Mouse (Mus musculus) gastrocnemius, adult 18-20 months (tissue): ENCODE measurements at regions not wholly inside any gene's neighbourhood (a gene's known extent, or its start where the extent isn't known, plus 50 kb on each side); places are given as distances from the start of the nearest gene placed in this dataset.
A peak's percentile ranks its signal among the peaks of the same experiment; 100 is the strongest.

Source experiments
- DNase-seq: peaks from one replicate; pipeline ENCODE4 v3.0.0; 2021; ENCODE audit warnings: low spot score

DNA sequence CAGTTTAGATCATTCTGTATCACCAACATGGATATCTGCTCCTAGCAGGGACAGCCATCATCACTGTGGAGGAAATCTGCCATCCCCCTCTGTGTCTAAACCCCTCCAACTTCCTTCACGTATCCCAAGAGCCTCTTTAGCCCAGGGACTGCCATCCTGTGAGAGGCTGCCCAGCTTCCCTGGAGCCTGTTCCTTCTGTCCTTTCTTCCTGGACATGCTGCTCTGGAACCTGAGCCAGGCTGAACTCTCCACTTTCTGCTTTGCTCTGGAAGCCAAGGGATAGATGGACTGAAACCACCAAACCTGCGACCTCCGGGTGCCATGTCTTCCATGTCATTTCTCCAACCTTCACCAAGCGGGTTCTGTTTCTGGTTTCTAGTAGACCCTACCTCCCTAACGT lies 335.3 kb upstream of the Jarid2 start:
- DNase-seq, result no peak

GRCm38 (mm10) chr13:44398613-44399369 lies 330.5 kb upstream of the Jarid2 start:
- DNase-seq, result no peak

DNA sequence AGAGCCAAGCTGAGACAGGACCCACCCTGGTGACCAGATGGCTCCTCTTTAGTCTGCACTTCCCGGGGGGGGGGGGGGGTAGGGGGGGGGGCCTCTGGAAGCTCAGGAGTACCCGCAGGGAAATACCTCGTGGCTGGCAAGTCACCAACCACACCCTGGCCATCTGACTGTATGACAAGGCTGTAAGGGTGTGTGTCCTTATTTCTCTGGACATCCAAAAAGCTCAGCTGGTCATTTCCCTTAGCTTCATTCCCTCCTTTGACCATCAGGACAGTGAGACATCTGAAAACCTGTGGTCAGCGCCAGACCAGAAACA lies 329.9 kb upstream of the Jarid2 start:
- DNase-seq, result no peak

DNA sequence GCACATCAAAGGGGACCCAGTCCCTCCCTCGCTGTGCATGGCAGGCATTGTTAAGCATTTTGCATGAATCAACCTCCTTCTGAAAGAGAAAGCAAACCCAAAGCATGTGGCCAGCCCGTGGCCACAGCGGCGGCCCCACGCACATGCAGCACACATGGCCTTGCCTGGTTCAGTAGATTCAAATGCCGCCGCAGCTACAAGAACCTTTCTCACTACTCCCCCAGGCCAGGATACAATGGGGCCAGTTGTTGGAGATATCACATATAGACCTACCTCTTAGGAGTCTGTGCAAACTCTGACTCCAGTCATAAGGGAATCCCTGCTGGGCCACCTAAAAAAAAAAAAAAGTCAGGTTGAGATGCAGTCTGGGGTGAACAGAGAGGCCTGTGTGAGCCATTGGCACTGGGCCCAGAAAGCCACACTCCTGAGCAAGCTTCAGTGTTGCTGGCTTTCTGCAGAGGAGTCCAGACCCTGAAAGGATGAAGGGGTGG lies 329.4 kb upstream of the Jarid2 start:
- DNase-seq, result no peak

GRCm38 (mm10) chr13:44404010-44404575 lies 325.2 kb upstream of the Jarid2 start:
- DNase-seq, result no peak

GRCm38 (mm10) chr13:44407307-44407706 lies 322.0 kb upstream of the Jarid2 start:
- no peak for DNase-seq

- no peak for DNase-seq
These were observed 320.7 kb upstream of the Jarid2 start for GRCm38 (mm10) chr13:44408619-44408959.

DNA sequence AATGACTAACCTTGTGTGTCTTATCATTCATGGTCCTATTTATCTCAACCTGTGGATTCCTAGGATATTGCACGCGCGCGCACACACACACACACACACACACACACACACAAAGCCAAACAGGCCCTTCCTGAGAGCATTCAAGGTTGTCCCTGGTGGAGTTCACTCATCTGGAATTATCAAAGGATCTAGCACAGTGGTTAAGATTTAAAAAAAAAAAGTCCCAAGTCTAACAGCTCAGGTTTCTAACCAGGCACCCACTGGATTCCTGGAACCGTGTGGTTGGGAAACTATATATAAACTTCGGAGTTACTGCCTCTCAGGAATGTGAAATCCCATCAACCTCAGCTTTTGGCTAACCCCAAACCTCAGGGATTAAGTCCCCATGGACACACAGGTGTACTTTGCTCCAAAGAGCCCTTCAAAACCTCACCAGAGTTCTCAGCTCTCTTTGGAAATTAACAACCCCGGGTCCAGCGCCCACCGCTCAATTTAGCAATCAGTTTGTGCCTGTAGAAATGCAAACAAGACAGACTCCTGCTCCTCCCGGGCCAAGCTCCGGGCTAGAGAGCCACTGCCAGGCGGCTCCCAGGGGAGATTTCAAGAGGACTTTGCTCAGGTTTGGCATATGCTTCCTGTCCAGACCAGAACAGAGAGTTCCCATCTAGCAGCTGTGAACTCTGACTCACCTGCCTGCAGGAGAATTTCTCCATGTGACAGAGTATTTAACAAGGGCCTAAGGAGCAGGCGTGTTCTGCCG lies 320.1 kb upstream of the Jarid2 start:
- peak; percentile 81 for DNase-seq

GRCm38 (mm10) chr13:44409720-44410047 lies 319.6 kb upstream of the Jarid2 start:
- DNase-seq, result no peak

GRCm38 (mm10) chr13:44411781-44412496 lies 317.3 kb upstream of the Jarid2 start:
- DNase-seq, result no peak

DNA sequence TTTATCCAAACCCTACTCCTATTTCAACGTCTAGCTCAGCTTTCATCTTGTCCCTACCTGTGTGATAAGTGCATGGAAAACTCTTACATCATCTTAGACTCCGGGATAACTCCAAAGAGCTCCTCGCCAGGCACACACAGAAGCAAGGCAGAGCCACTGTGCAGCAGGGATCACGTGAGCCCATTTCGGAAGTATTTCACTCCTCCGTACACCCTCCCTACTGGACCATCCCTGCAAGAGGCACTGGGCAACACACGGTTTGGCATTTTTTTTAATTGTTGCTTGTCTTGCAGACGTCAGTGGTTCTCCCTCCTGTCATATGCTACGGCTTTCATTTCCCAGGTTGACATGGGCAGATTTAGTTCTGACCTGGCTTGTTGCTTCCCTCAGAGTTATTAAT lies 316.0 kb upstream of the Jarid2 start:
- no peak for DNase-seq

DNA sequence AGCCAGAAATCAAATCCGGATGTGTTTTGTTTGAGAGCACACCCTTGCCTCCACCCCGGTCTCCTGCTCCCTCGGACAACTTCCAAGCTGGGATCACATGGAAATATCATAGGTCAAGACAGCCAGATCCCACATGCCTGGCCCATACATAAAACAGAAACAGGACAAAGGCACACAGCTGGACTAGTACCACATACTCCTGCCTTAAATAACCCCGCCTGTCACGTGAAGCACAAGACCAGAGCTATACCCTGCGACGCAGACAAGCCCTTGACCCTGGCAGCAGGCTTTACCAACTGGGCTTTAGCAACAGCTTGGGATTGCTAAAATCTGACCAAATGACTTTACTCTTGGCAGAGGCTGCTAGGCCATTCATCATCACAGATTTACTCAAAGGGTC lies 313.3 kb upstream of the Jarid2 start:
- peak; percentile 51 for DNase-seq

GRCm38 (mm10) chr13:44416986-44417385 lies 312.3 kb upstream of the Jarid2 start:
- no peak for DNase-seq

DNA sequence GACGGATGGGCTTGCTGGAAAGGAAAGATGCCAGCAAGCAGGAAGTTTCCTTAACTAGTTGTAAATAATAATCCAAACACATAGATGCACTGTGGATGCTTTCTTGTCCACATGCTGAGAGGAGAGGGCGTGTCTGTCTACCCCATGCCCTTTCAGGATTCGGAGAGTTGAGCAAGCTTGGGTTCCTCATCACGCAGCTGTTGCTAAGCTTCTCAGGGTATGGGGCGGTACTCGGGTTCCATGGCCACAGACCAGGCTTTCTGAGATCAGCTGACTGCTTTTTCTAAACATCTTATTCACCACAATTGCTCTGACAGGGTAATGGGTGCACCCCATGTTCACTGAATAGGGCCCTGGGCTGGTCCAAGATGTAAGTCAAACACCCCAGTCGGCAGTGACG lies 310.2 kb upstream of the Jarid2 start:
- DNase-seq, result no peak

DNA sequence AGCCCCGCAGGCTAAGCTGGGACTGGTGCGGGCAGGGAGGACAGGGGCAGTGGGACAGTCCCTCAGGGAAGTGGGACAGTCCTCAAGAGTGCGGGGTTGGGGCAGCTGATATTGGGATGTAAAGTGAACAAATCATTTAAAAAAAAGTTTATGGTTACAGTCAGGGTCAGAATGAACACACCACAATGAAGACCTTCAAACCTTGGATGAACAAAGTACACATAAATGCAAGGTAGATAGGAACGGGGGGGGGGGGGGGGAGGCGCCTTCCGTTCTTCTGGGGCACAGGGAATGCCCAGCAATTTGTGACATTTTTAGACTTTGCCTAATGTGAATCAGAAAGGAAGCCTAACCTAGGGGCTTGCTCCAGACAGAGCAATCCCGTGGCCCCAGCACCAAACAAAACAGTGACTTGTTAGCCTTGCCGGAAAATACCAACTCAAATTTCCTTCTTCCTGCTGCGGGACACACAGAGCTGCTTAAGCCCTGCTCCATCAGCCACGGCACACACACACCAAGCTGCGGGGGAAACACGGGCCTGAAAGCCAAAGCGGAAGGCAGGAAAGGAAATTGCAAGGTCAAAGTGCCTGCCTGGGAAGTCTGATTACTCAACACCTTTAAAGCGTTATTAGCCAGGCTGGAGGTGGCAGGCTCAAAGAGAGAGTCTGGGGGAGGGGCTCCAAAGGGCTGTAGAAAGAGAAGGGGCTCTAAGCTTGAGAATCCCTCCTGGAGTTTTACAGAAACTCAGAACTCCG lies 309.6 kb upstream of the Jarid2 start:
- DNase-seq, result no peak

DNA sequence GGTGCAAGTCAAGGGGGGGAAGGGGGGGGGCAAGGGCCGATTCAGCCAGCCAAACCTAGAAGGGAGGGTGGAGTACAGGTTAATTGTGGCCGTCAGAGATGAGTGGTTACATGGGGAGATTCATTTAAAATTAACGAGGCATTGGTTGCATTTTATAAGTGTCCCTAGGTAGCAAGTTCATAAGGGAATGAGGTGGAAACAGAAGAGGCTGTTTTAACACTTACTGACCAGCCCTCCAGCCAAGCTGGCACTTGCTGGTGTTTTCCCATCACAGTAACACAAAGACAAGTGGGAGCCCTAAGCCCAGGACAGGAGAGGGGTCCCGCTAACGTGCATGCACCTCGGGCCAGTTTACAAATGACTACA lies 309.1 kb upstream of the Jarid2 start:
- no peak for DNase-seq

DNA sequence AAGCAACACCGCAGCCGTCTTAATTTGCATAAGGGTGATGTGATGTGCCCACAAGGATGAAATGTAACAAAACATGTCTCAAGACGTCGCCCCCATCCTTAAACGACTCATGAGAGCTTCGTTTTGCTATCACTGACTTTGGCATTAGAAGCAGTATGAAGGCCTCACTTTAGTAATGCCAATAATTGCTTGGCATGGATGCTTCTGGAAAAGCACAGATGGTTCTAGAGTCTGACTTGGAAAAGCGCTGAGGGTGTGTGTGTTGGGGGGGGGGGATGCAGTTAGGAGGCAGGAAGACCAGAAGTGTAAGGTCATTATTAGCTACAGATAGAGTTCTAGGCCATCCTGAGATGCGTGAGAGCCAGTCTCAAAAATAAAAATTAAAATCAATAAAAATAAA lies 308.3 kb upstream of the Jarid2 start:
- no peak for DNase-seq

- peak; percentile 44 for DNase-seq
These were observed 307.8 kb upstream of the Jarid2 start for GRCm38 (mm10) chr13:44421426-44421825.

DNA sequence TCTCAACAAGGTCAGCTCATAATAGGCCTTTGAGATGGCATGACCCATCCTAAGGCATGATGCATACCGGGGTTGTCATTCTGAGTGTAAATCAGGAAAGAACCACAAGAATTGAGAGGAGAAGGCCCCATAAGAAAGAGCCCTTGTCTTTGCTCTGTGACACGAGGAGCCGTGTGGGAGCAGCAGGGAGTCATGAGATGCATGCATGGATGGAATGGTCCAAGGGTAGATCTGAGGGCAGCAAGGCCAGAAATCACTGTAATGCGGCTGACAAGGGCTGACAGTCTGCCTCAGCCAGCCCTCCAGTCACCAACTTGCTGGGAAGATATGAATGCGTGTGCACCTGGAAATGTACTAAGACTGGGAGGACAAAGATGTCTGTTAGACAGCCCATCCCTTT lies 307.4 kb upstream of the Jarid2 start:
- DNase-seq, result no peak

GRCm38 (mm10) chr13:44430492-44430891 lies 298.8 kb upstream of the Jarid2 start:
- DNase-seq, result no peak

GRCm38 (mm10) chr13:44437709-44438108 lies 291.6 kb upstream of the Jarid2 start:
- DNase-seq, result no peak

- DNase-seq, result no peak
These were observed 288.2 kb upstream of the Jarid2 start for GRCm38 (mm10) chr13:44441061-44441460.
